Mouse (Mus musculus): ENCODE results near the gene 1600014C23Rik. TPM values are rescaled to one million over a fixed set of nuclear protein-coding genes. Genes with fewer than 3 reads are reported as not detected.

The 1600014C23Rik gene
- polyA plus RNA-seq, 1 experiment from 2014 or later: 0.62 TPM

GRCm38 (mm10) chr17:45703187-45703586 lies 30.5 kb downstream of the 1600014C23Rik start:
- Histone ChIP-seq H3K36me3 (ENCODE audit: control insufficient read depth, insufficient read depth, low read length) (peaks cover 4% of the 10 kb centered on the region; the same call in 1 of the 2 replicates), H3K9me3 (ENCODE audit: control insufficient read depth, low read length) (no peaks in the 10 kb centered on the region), H3K27me3 (ENCODE audit: control insufficient read depth, insufficient read depth, low read length) (no peaks in the 10 kb centered on the region), H3K4me2 (replicated peaks; ENCODE audit: low read depth, low read length) (no peak overlapping the region), H3K9ac (ENCODE audit: low read depth, low read length) (no peak overlapping the region), H3K4me3 (ENCODE audit: low read length) (no peak overlapping the region), H3K4me1 (ENCODE audit: control insufficient read depth, insufficient read depth, low read length) (no peaks in the 10 kb centered on the region; the same call in 1 of the 2 replicates), H3K27ac (ENCODE audit: low read depth, low read length) (no peak overlapping the region)
- no peak for ATAC-seq (ENCODE audit: low FRiP score, low TSS enrichment)
- 46% methylated on average over 7 of the region's 7 CpGs for WGBS

GRCm38 (mm10) chr17:45702254-45702653 lies 31.4 kb downstream of the 1600014C23Rik start:
- no peak overlapping the region for H3K27ac ChIP-seq (ENCODE audit: low read depth, low read length)
- no peaks in the 10 kb centered on the region for H3K27me3 ChIP-seq (ENCODE audit: control insufficient read depth, insufficient read depth, low read length)
- H3K4me3 ChIP-seq (ENCODE audit: low read length): no peak overlapping the region
- no peaks in the 10 kb centered on the region; the same call in 1 of the 2 replicates for H3K4me1 ChIP-seq (ENCODE audit: control insufficient read depth, insufficient read depth, low read length)
- H3K9ac ChIP-seq (ENCODE audit: low read depth, low read length): no peak overlapping the region
- WGBS: 43% methylated on average over 4 of the region's 4 CpGs
- no peaks in the 10 kb centered on the region for H3K9me3 ChIP-seq (ENCODE audit: control insufficient read depth, low read length)
- H3K4me2 ChIP-seq (replicated peaks; ENCODE audit: low read depth, low read length): no peak overlapping the region
- ATAC-seq (ENCODE audit: low FRiP score, low TSS enrichment): no peak
- H3K36me3 ChIP-seq (ENCODE audit: control insufficient read depth, insufficient read depth, low read length): peaks cover 8% of the 10 kb centered on the region; the same call in 1 of the 2 replicates

GRCm38 (mm10) chr17:45701236-45701591 lies 32.4 kb downstream of the 1600014C23Rik start:
- ATAC-seq (ENCODE audit: low FRiP score, low TSS enrichment): no peak
- no peaks in the 10 kb centered on the region for H3K9me3 ChIP-seq (ENCODE audit: control insufficient read depth, low read length)
- H3K36me3 ChIP-seq (ENCODE audit: control insufficient read depth, insufficient read depth, low read length): peaks cover 15% of the 10 kb centered on the region; the same call in 1 of the 2 replicates
- WGBS: 66% methylated on average over 9 of the region's 9 CpGs
- H3K27ac ChIP-seq (ENCODE audit: low read depth, low read length): no peak overlapping the region
- H3K4me3 ChIP-seq (ENCODE audit: low read length): no peak overlapping the region
- no peaks in the 10 kb centered on the region for H3K27me3 ChIP-seq (ENCODE audit: control insufficient read depth, insufficient read depth, low read length)
- H3K4me1 ChIP-seq (ENCODE audit: control insufficient read depth, insufficient read depth, low read length): no peaks in the 10 kb centered on the region; the same call in 1 of the 2 replicates
- no peak overlapping the region for H3K4me2 ChIP-seq (replicated peaks; ENCODE audit: low read depth, low read length)
- no peak overlapping the region for H3K9ac ChIP-seq (ENCODE audit: low read depth, low read length)

GRCm38 (mm10) chr17:45700496-45701235 lies 33.0 kb downstream of the 1600014C23Rik start:
- Histone ChIP-seq H3K4me1 (ENCODE audit: control insufficient read depth, insufficient read depth, low read length) (no peaks in the 10 kb centered on the region; the same call in 1 of the 2 replicates), H3K36me3 (ENCODE audit: control insufficient read depth, insufficient read depth, low read length) (peaks cover 15% of the 10 kb centered on the region; the same call in 1 of the 2 replicates), H3K9ac (ENCODE audit: low read depth, low read length) (no peak overlapping the region), H3K4me2 (replicated peaks; ENCODE audit: low read depth, low read length) (no peak overlapping the region), H3K27ac (ENCODE audit: low read depth, low read length) (no peak overlapping the region), H3K4me3 (ENCODE audit: low read length) (no peak overlapping the region), H3K27me3 (ENCODE audit: control insufficient read depth, insufficient read depth, low read length) (no peaks in the 10 kb centered on the region), H3K9me3 (ENCODE audit: control insufficient read depth, low read length) (no peaks in the 10 kb centered on the region)
- no peak for ATAC-seq (ENCODE audit: low FRiP score, low TSS enrichment)
- 49% methylated on average over 12 of the region's 16 CpGs for WGBS

GRCm38 (mm10) chr17:45699039-45699740 lies 34.5 kb downstream of the 1600014C23Rik start:
- Histone ChIP-seq H3K9me3 (ENCODE audit: control insufficient read depth, low read length) (no peaks in the 10 kb centered on the region), H3K9ac (ENCODE audit: low read depth, low read length) (no peak overlapping the region), H3K4me2 (replicated peaks; ENCODE audit: low read depth, low read length) (no peak overlapping the region), H3K27ac (ENCODE audit: low read depth, low read length) (no peak overlapping the region), H3K27me3 (ENCODE audit: control insufficient read depth, insufficient read depth, low read length) (no peaks in the 10 kb centered on the region), H3K36me3 (ENCODE audit: control insufficient read depth, insufficient read depth, low read length) (peaks cover 15% of the 10 kb centered on the region; the same call in 1 of the 2 replicates), H3K4me1 (ENCODE audit: control insufficient read depth, insufficient read depth, low read length) (peaks cover 7% of the 10 kb centered on the region; the same call in 1 of the 2 replicates), H3K4me3 (ENCODE audit: low read length) (no peak overlapping the region)
- 81% methylated on average over 3 of the region's 3 CpGs for WGBS
- no peak for ATAC-seq (ENCODE audit: low FRiP score, low TSS enrichment)

- Histone ChIP-seq H3K9me3 (ENCODE audit: control insufficient read depth, low read length) (no peaks in the 10 kb centered on the region), H3K27me3 (ENCODE audit: control insufficient read depth, insufficient read depth, low read length) (no peaks in the 10 kb centered on the region), H3K36me3 (ENCODE audit: control insufficient read depth, insufficient read depth, low read length) (peaks cover 15% of the 10 kb centered on the region; the same call in 1 of the 2 replicates), H3K4me2 (replicated peaks; ENCODE audit: low read depth, low read length) (no peak overlapping the region), H3K9ac (ENCODE audit: low read depth, low read length) (no peak overlapping the region), H3K27ac (ENCODE audit: low read depth, low read length) (no peak overlapping the region), H3K4me1 (ENCODE audit: control insufficient read depth, insufficient read depth, low read length) (peaks cover 7% of the 10 kb centered on the region; the same call in 1 of the 2 replicates), H3K4me3 (ENCODE audit: low read length) (no peak overlapping the region)
- ATAC-seq (ENCODE audit: low FRiP score, low TSS enrichment): no peak
- 89% methylated on average over 6 of the region's 6 CpGs for WGBS
These were observed 35.3 kb downstream of the 1600014C23Rik start for GRCm38 (mm10) chr17:45698368-45698767.

GRCm38 (mm10) chr17:45696981-45697380 lies 36.7 kb downstream of the 1600014C23Rik start:
- WGBS: 88% methylated on average over 9 of the region's 9 CpGs
- H3K36me3 ChIP-seq (ENCODE audit: control insufficient read depth, insufficient read depth, low read length): peaks cover 15% of the 10 kb centered on the region; the same call in 1 of the 2 replicates

GRCm38 (mm10) chr17:45695227-45696120 lies 38.2 kb downstream of the 1600014C23Rik start:
- ATAC-seq (ENCODE audit: low FRiP score, low TSS enrichment): peak; percentile 17; the same call in 1 of the 2 replicates
- no peak overlapping the region for H3K9ac ChIP-seq (ENCODE audit: low read depth, low read length)

More at GRCm38 (mm10) chr17:45696981-45697380, 36.7 kb downstream of the 1600014C23Rik start:
- no peak overlapping the region for H3K27ac ChIP-seq (ENCODE audit: low read depth, low read length)
- peaks cover 7% of the 10 kb centered on the region; the same call in 1 of the 2 replicates for H3K4me1 ChIP-seq (ENCODE audit: control insufficient read depth, insufficient read depth, low read length)
- H3K4me3 ChIP-seq (ENCODE audit: low read length): no peak overlapping the region
- no peak overlapping the region for H3K4me2 ChIP-seq (replicated peaks; ENCODE audit: low read depth, low read length)
- ATAC-seq (ENCODE audit: low FRiP score, low TSS enrichment): no peak
- H3K27me3 ChIP-seq (ENCODE audit: control insufficient read depth, insufficient read depth, low read length): no peaks in the 10 kb centered on the region
- H3K9me3 ChIP-seq (ENCODE audit: control insufficient read depth, low read length): no peaks in the 10 kb centered on the region
- H3K9ac ChIP-seq (ENCODE audit: low read depth, low read length): no peak overlapping the region

More at GRCm38 (mm10) chr17:45695227-45696120, 38.2 kb downstream of the 1600014C23Rik start:
- H3K36me3 ChIP-seq (ENCODE audit: control insufficient read depth, insufficient read depth, low read length): peaks cover 15% of the 10 kb centered on the region; the same call in 1 of the 2 replicates
- H3K9me3 ChIP-seq (ENCODE audit: control insufficient read depth, low read length): no peaks in the 10 kb centered on the region
- no peak overlapping the region for H3K4me2 ChIP-seq (replicated peaks; ENCODE audit: low read depth, low read length)
- H3K27ac ChIP-seq (ENCODE audit: low read depth, low read length): peak overlapping the region; percentile 62; the same call in 1 of the 2 replicates
- H3K4me1 ChIP-seq (ENCODE audit: control insufficient read depth, insufficient read depth, low read length): peaks cover 7% of the 10 kb centered on the region; the same call in 1 of the 2 replicates
- no peaks in the 10 kb centered on the region for H3K27me3 ChIP-seq (ENCODE audit: control insufficient read depth, insufficient read depth, low read length)
- 64% methylated on average over 23 of the region's 23 CpGs for WGBS
- H3K4me3 ChIP-seq (ENCODE audit: low read length): no peak overlapping the region
